Mouse (Mus musculus) myocyte (in vitro differentiated cells): ENCODE results near the gene Ntsr1. TPM values are rescaled to one million over a fixed set of nuclear protein-coding genes. Genes with fewer than 3 reads are reported as not detected.

Source experiments
- H3K27me3 ChIP-seq: one replicate; pipeline ENCODE4 v1.6.1; 2011; ENCODE audit not compliant: control insufficient read depth, insufficient read depth, insufficient read length
- H3K36me3 ChIP-seq: one replicate; pipeline ENCODE4 v1.6.1; 2011; ENCODE audit not compliant: control insufficient read depth, insufficient read depth
- H3K4me2 ChIP-seq: one replicate; pipeline ENCODE4 v1.6.1; 2011; ENCODE audit warnings: low read depth, control low read depth
- H3K4me3 ChIP-seq: one replicate; pipeline ENCODE4 v1.5.1; 2011; ENCODE audit warnings: mild to moderate bottlenecking, control low read depth, moderate library complexity
- H3K79me2 ChIP-seq: one replicate; pipeline ENCODE4 v1.6.1; 2011; ENCODE audit not compliant: control insufficient read depth, insufficient read depth
- H3ac ChIP-seq: one replicate; pipeline ENCODE4 v1.6.1; 2011; ENCODE audit not compliant: control insufficient read depth, insufficient read length
- CEBPB ChIP-seq: IDR thresholded peaks from 2 replicates; pipeline ENCODE4 v1.6.1; 2011; ENCODE audit warnings: mild to moderate bottlenecking, moderate library complexity; ENCODE audit not compliant: poor library complexity, insufficient read depth, severe bottlenecking
- E2F4 ChIP-seq: IDR thresholded peaks from one replicate; pipeline ENCODE4 v1.6.1; 2011; ENCODE audit warnings: mild to moderate bottlenecking, control low read depth, moderate library complexity; ENCODE audit not compliant: insufficient read depth
- MAX ChIP-seq: IDR thresholded peaks from one replicate; pipeline ENCODE4 v1.6.1; 2011; ENCODE audit warnings: low read depth, mild to moderate bottlenecking, control low read depth
- MYOD1 ChIP-seq, 3 experiments: IDR thresholded peaks; one replicate each; pipeline ENCODE4 v1.6.1; 2011; ENCODE audit warnings: control low read depth in 2 of 3, low read depth in 2 of 3, mild to moderate bottlenecking in 2 of 3, moderate library complexity in 1 of 3; ENCODE audit not compliant: insufficient read length in 2 of 3, control insufficient read depth in 1 of 3
- MYOG ChIP-seq, 3 experiments: IDR thresholded peaks; one replicate each; pipeline ENCODE4 v1.6.1; 2011; ENCODE audit warnings: control low read depth in 2 of 3, low read depth in 2 of 3, mild to moderate bottlenecking in 2 of 3; ENCODE audit not compliant: insufficient read length in 2 of 3, control insufficient read depth in 1 of 3, insufficient read depth in 1 of 3
- POLR2A ChIP-seq: IDR thresholded peaks from one replicate; pipeline ENCODE4 v1.6.1; 2011; ENCODE audit warnings: low read depth, mild to moderate bottlenecking, control low read depth, moderate library complexity; ENCODE audit not compliant: insufficient read length
- POLR2AphosphoS2 ChIP-seq: IDR thresholded peaks from one replicate; pipeline ENCODE4 v1.6.1; 2011; ENCODE audit warnings: low read depth, control low read depth; ENCODE audit not compliant: insufficient read length
- REST ChIP-seq: IDR thresholded peaks from one replicate; pipeline ENCODE4 v1.6.1; 2011; ENCODE audit warnings: mild to moderate bottlenecking, control low read depth, moderate library complexity; ENCODE audit not compliant: insufficient read depth, insufficient read length
- SRF ChIP-seq: IDR thresholded peaks from one replicate; pipeline ENCODE4 v1.6.1; 2011; ENCODE audit warnings: low read depth; ENCODE audit not compliant: control insufficient read depth, insufficient read length
- TCF12 ChIP-seq: IDR thresholded peaks from one replicate; pipeline ENCODE4 v1.6.1; 2011; ENCODE audit warnings: mild to moderate bottlenecking, control low read depth; ENCODE audit not compliant: poor library complexity, insufficient read depth, severe bottlenecking
- TCF3 ChIP-seq: IDR thresholded peaks from one replicate; pipeline ENCODE4 v1.6.1; 2011; ENCODE audit warnings: low read depth, control low read depth; ENCODE audit not compliant: insufficient read length
- USF1 ChIP-seq: IDR thresholded peaks from one replicate; pipeline ENCODE4 v1.6.1; 2011; ENCODE audit warnings: low read depth, mild to moderate bottlenecking, control low read depth, moderate library complexity
- polyA plus RNA-seq: library from polyadenylated mRNA; unstranded; fragments of >200 nt; fragmentation: generic; extraction: Trizol; gene quantifications from one replicate; pipeline ENCODE4 v1.2.1, GENCODE M21; 2012; ENCODE audit warnings: missing spikeins

Gene Ntsr1
- polyA plus RNA-seq, 1 experiment = not detected

DNA sequence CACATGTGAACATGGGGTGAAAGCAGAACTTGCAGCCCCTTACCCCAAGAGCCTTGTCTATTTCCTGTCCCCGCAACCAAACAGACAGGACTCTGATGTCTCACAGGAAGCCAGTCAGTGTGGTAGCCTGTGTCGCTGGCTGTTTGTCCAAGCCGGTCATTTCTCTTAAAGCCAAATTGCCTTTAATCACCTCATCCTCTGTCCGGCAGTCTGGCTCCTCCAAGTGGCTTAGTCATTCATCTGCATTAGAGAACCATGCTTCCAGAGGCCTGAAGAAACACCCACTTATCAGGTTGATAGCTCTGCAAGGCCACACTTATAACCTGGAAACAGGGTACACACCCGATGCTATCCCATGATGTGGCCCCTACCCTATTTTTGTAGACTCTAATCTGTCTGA, 62.4 kb downstream of the Ntsr1 start:
- peaks cover 49% of the 10 kb centered on the region for H3K27me3 ChIP-seq
- H3K4me2 ChIP-seq = no peak overlapping the region
- TF ChIP-seq MAX = no peak
- no peak for TF ChIP-seq POLR2A
- TF ChIP-seq MYOG (IDR thresholded peaks at IDR 0.05; ENCODE audit: control insufficient read depth in 1 of 3, insufficient read depth in 1 of 3, insufficient read length in 2 of 3, low read depth in 2 of 3) = no peak
- TF ChIP-seq E2F4 = no peak
- no peak for TF ChIP-seq CEBPB
- TF ChIP-seq POLR2AphosphoS2 = no peak
- no peak for TF ChIP-seq MYOD1 (IDR thresholded peaks at IDR 0.05; ENCODE audit: control insufficient read depth in 1 of 3, insufficient read length in 2 of 3, low read depth in 2 of 3)
- H3K4me3 ChIP-seq = no peak overlapping the region
- no peaks in the 10 kb centered on the region for H3K36me3 ChIP-seq
- H3ac ChIP-seq = no peak overlapping the region
- no peaks in the 10 kb centered on the region for H3K79me2 ChIP-seq

DNA sequence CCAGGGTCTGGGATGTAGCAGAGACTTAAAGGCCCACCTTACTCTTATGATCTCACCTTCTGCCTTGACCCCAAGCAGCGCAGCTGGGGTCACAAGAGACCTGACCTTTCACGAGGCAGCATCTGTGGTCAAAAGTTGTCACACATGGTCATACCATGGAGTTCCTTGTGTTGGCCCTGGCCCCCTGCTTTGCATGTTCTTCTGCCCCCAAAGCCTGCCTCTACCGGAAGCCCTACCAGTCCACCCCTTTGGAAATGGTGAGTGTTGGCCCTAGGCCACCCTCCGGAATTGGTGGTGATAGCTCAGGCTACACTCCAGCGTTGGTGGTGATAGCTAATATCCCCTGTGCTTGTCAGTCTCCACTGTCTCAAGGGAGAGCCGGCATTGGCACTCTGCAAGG, 63.5 kb downstream of the Ntsr1 start:
- H3K4me3 ChIP-seq = no peak overlapping the region
- TF ChIP-seq SRF = no peak
- TF ChIP-seq TCF3 = no peak
- no peak for TF ChIP-seq MYOD1 (IDR thresholded peaks at IDR 0.05; ENCODE audit: control insufficient read depth in 1 of 3, insufficient read length in 2 of 3, low read depth in 2 of 3)
- TF ChIP-seq MYOG (IDR thresholded peaks at IDR 0.05; ENCODE audit: control insufficient read depth in 1 of 3, insufficient read depth in 1 of 3, insufficient read length in 2 of 3, low read depth in 2 of 3) = no peak
- no peak for TF ChIP-seq POLR2AphosphoS2
- TF ChIP-seq CEBPB = no peak
- TF ChIP-seq TCF12 = no peak
- TF ChIP-seq USF1 = no peak
- TF ChIP-seq E2F4 = no peak
- TF ChIP-seq MAX = no peak
- TF ChIP-seq POLR2A = no peak
- no peak for TF ChIP-seq REST
- H3K36me3 ChIP-seq = no peaks in the 10 kb centered on the region
- H3K79me2 ChIP-seq = no peaks in the 10 kb centered on the region
- no peak overlapping the region for H3ac ChIP-seq
- no peak overlapping the region for H3K4me2 ChIP-seq
- peaks cover 54% of the 10 kb centered on the region for H3K27me3 ChIP-seq

DNA sequence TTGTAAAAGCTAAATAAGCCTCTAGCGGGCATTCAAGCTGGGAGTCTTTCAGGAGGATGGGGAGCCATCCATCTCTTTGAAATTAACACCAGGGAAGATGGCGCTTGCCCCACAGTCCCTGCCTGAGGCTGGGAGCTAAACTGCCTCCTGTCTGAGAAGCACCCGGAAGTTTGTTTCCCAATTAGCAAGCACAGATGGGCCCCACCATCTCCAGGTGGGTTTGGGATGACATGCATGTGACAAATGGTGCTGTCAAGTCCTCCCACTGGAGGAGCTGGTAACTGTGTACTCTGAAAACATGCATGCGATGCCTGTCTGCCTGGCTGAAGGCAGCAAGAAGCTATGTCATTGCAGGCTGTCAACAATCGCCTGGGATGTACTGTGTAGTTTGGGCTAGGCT, 64.1 kb downstream of the Ntsr1 start:
- TF ChIP-seq TCF12 (no peak), TCF3 (no peak), SRF (no peak), CEBPB (no peak), REST (no peak), E2F4 (no peak), POLR2A (no peak), MAX (no peak), MYOG (IDR thresholded peaks at IDR 0.05; ENCODE audit: control insufficient read depth in 1 of 3, insufficient read depth in 1 of 3, insufficient read length in 2 of 3, low read depth in 2 of 3) (no peak), USF1 (no peak), POLR2AphosphoS2 (no peak)
- no peak overlapping the region for H3K4me3 ChIP-seq
- H3K4me2 ChIP-seq = no peak overlapping the region
- H3K27me3 ChIP-seq = peaks cover 60% of the 10 kb centered on the region
- no peaks in the 10 kb centered on the region for H3K36me3 ChIP-seq
- no peak overlapping the region for H3ac ChIP-seq
- no peaks in the 10 kb centered on the region for H3K79me2 ChIP-seq

DNA sequence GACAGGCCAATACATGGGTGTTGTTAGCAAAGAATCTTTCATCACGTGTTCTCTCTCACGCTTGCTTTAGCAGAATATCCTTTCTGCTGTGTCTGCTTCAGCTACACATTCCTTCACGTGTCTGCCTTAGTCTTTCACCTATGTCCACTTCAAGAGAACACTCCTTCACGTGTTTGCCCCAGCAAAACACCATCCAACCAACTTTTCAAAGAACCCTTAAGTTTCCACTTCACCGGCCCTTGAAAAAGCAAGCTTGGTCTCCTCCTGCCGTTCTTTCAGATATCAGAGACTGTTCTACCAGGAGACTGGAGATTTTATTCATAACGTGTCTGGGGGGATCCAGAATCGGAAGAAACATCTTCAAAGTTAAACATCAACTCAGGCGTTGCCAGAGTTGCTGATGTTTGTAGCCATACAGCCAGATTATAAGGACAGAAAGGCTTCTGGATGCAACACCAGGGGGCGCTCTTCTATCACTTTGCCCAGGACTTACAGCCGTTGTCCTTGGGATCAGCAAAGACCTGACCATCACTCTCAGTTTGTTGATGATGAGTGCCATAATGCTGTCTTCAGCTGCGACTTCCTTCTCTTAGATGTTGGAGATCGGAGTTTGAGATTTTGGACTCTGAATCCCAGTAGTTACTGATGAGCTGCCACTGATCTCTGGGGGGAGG, 66.6 kb downstream of the Ntsr1 start:
- Histone ChIP-seq H3ac (no peak overlapping the region), H3K36me3 (no peaks in the 10 kb centered on the region), H3K27me3 (peaks cover 76% of the 10 kb centered on the region), H3K4me3 (no peak overlapping the region), H3K4me2 (no peak overlapping the region), H3K79me2 (no peaks in the 10 kb centered on the region)
- TF ChIP-seq USF1 (no peak), POLR2A (no peak), TCF3 (no peak)

DNA sequence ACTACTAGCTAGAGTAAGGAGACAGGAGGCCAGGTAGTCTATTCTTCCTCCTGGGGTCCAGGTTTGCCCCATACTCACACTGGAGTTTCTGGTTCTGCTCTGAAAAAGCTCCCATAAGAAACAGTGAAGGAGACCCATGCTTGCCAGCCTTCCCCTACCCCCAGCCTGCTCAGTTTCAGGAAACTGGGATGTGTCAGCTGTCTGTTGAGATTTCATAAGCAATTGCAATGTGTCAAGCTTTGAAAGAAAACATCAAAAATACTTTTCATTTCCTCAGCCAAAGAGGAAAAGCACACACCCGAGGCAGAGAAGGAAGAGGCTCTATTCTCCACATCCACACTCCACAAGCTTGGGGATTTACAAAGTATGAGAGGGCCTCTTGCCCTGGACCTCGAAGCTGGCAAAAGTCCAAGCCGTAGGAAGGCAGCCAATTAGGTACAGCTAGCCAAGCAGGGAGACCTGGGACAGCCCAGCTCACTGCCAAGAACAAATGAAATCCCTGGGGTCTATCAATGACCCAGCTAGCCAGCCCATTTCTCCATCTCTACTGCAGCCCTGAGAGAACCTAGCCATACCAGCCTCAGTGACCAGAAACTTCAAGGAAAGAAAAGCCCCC, 69.4 kb downstream of the Ntsr1 start:
- no peaks in the 10 kb centered on the region for H3K36me3 ChIP-seq
- H3K79me2 ChIP-seq = no peaks in the 10 kb centered on the region
- no peak overlapping the region for H3K4me2 ChIP-seq
- H3ac ChIP-seq = no peak overlapping the region
- no peak overlapping the region for H3K4me3 ChIP-seq
- TF ChIP-seq POLR2AphosphoS2 (no peak), POLR2A (no peak), E2F4 (no peak), MAX (no peak), REST (no peak), MYOD1 (IDR thresholded peaks at IDR 0.05; ENCODE audit: control insufficient read depth in 1 of 3, insufficient read length in 2 of 3, low read depth in 2 of 3) (no peak), USF1 (no peak), CEBPB (no peak), TCF12 (no peak), TCF3 (no peak), MYOG (IDR thresholded peaks at IDR 0.05; ENCODE audit: control insufficient read depth in 1 of 3, insufficient read depth in 1 of 3, insufficient read length in 2 of 3, low read depth in 2 of 3) (no peak), SRF (no peak)
- H3K27me3 ChIP-seq = peaks cover 55% of the 10 kb centered on the region
